Mouse (Mus musculus): ENCODE data around the gene Igsf8. TPM values are rescaled to one million over a fixed set of nuclear protein-coding genes. Genes with fewer than 3 reads are reported as not detected.

Gene Igsf8
- polyA plus RNA-seq (2015; fragmentation: Illumina TruSeq; extraction: RNeasy Lipid Tissue Mini Kit (QIAGEN cat#74804); ENCODE audit: low read depth, low replicate concordance), result 168 TPM

DNA sequence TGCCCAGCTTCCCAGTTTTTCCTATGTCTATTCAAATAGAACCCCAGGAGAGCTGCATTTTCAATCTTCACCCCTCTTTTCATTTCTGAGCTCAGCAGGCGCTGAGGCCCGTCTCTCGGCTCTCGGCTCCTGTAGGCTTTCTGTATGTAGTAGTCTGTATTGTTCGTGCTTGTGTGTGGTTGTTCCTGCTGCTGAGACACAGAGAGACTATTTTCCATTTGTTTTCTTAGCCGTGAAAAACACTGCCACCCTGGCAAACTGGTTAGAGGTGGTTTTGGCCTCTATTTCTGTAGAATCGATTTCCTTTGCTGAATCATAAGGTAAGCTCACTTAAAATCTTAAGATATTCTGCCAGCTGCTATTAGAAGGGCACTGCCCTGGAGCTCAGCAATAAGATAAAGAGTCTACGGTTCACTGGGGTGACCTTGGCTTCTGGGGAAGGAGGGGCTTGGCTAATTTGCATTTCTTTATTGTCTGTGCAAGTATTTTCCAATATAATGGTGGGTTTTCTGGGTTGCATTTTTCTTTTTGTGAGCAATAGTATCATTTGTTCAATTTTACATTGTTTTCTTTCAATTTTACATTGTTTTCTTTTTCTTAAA, at the start of gene Igsf8:
TSS of gene Igsf8 (plus strand) at position 165 of the 602 bp plus-strand sequence.

DNA sequence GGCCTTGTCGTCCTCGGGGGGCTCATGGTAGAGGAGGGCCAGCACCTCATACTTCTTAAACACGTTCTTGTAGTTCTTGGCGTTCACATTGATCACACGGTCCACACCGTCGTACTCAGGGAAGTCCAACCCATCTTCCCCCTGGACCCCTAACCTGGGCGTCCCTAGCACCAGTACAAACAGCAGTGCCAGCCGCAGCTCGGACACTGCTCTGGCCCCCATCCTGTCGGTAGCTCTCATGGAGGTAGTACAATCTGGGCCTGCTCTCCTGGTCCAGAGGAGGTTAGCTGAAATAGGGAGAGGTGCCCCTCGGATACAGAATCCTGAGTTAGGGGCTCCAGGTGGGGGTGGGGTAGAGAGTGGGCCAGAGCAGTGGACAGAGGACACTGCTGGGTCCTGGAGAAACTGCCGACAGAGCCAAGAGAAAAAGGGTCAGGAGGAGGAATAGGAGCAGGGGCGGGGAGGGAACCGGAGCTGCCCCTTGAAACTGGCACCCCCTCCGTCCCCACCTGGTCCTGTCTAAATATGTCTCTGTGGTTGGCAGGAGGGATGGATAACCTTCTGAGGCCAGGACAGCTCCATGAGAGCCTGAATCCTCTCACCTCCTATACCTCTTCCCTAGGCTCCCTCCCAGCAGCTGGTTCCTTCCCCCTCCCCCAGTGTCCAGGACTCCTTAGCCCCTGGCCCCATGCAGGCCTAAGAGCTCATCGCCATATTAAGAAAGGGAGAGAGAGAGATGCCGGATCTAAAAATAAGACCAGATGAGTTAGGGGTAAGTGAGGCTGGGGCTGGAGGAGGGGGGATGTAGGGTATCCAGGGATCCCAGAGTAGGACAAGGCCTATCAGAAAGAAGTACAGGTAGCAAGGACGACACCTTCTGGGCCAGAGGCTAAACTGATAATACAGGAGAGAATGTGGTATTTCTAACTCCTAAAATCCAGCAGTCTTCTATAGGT, 41.7 kb upstream of the Igsf8 start, which contains the start of gene Casq1:
TSS of gene Casq1 (minus strand) at position 418 of the 956 bp plus-strand sequence.

DNA sequence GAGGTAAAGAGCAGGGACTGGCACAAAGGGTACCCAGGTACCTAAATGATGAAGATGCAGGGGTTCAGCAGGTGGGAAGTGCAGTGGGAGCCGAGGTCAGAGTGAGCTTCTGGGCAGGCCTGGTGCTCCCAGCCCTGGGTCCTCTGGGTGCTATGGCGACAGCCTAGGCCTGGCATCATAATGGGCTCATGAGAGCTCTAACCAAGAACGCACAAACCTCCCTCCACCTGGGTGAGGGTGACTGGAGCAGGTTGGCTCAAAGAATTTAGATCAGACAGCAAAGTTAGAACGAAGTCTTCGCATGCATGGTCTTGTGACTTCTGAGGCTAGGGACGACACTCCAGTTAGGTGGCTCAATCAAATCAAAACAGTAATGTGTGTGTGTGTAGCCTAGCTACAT, 3.1 kb upstream of the Igsf8 start, which contains the start of gene Atp1a4:
TSS of gene Atp1a4 (minus strand) at position 101 of the 400 bp plus-strand sequence.

DNA sequence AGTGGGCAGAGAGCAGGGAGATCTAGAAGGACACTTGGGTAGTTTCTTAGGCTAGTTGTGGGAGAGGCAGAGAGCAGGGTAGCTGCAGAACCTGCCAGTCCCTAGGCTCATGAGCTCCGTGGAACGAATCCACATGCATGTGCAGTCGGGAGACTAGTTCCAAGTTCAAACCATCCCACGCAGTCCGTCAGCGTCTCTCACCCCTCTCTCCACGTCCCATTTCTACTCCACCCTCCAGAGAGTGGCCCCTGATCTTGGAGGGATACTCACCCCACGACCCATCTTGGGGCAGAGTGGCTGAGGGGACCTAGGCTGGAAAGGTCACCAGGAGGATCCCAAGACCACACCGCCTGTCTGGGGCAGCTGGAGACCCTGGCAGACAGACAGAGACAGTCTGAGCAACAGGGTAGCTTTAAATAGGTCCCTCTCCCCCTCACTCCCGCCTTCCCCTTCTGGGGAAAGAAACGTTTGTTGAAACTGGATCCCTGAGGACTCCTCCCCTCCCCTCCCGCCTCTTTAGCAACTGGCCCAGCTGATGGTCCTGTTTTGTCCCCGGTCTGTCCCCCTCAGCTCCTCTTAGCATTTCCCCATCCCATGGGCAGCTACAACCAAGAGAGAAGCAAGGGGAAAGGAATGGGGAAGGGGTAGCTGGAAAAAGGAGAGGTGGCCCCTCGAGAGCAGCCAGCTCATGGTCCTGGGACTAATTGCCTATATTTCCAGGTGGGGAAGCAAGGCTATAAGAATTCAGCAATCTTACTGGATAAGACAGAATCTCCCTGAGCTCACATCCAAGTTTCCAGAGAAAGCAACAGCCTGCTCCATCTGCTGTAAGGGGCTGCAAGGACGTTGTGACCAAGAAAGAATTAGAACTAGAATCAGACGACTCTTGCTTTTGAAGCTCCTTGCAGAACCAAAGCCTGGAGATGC, 36.4 kb downstream of the Igsf8 start, which contains the start of gene Atp1a2:
TSS of gene Atp1a2 (minus strand) at position 454 of the 927 bp plus-strand sequence.

DNA sequence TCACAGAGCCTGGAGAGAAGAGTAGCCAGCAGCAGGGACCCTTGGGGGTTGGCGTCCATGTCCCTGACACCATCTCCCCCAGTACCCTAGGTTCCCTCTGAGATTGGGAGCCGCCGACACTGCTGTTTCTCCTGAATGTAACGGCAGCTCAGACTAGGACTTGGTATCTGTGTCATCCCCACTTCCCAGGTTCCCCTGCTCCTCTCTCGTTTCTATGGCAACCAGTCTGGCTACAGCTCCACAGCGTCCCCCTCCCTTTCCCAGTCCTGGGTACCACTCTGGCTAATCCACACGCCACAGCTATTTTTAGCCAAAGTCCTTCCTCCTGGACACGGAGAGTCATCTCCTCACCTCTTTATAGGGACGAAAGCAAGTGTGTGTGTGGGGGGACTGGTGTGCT, 67.7 kb downstream of the Igsf8 start, which contains the start of gene Kcnj9:
TSS of gene Kcnj9 (minus strand) at position 188 of the 400 bp plus-strand sequence.

DNA sequence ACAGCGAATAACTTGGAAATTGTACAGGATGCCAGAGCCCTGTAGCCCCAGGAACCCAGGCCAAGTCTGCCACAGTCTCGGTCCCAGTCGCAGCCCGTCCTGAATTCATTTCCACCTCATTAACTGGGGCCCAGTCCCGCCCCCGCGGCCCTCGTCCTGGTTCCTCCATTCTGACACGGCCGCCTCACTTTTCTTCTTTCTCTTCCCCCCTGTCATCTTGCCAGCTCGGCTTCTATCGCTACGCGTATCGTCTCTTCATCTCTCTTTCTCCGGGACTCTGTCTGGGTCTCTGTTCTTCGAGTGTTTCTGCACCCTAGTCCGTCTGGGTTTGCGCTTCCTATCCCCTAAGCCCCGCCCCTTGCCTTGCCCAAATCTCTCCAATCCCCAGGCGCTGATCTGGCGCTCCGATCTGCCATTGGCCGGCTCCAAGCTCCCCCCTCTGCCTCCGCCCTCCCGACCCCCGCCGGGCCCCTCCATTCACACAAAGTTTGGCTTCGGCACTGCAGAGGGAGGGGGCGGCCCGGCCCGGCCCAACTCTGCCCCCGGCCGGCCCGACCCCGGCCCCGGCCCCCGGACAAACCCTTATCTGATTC, 79.4 kb downstream of the Igsf8 start, which contains the start of gene Kcnj10:
TSS of gene Kcnj10 (plus strand) at position 482 of the 593 bp plus-strand sequence.

Other genes with a start within 250 kb of the Igsf8 start
- gene Vangl2, start 233.2 kb upstream of the Igsf8 start, polyA plus RNA-seq (2015; fragmentation: Illumina TruSeq; extraction: RNeasy Lipid Tissue Mini Kit (QIAGEN cat#74804); ENCODE audit: low read depth, low replicate concordance), result 6.4 TPM
- gene Nhlh1, start 204.1 kb upstream of the Igsf8 start, polyA plus RNA-seq (2015; fragmentation: Illumina TruSeq; extraction: RNeasy Lipid Tissue Mini Kit (QIAGEN cat#74804); ENCODE audit: low read depth, low replicate concordance), result 0.42 TPM
- 128 TPM for gene Copa, start 179.1 kb upstream of the Igsf8 start, polyA plus RNA-seq (2015; fragmentation: Illumina TruSeq; extraction: RNeasy Lipid Tissue Mini Kit (QIAGEN cat#74804); ENCODE audit: low read depth, low replicate concordance)
- 56.8 TPM for gene Ncstn, start 178.8 kb upstream of the Igsf8 start, polyA plus RNA-seq (2015; fragmentation: Illumina TruSeq; extraction: RNeasy Lipid Tissue Mini Kit (QIAGEN cat#74804); ENCODE audit: low read depth, low replicate concordance)
- 102 TPM for gene Pex19, start 134.9 kb upstream of the Igsf8 start, polyA plus RNA-seq (2015; fragmentation: Illumina TruSeq; extraction: RNeasy Lipid Tissue Mini Kit (QIAGEN cat#74804); ENCODE audit: low read depth, low replicate concordance)
- gene Dcaf8, start 113.6 kb upstream of the Igsf8 start, polyA plus RNA-seq (2015; fragmentation: Illumina TruSeq; extraction: RNeasy Lipid Tissue Mini Kit (QIAGEN cat#74804); ENCODE audit: low read depth, low replicate concordance), result 114 TPM
- gene Pea15a, start 54.8 kb upstream of the Igsf8 start, polyA plus RNA-seq (2015; fragmentation: Illumina TruSeq; extraction: RNeasy Lipid Tissue Mini Kit (QIAGEN cat#74804); ENCODE audit: low read depth, low replicate concordance), result 541 TPM
- 2.0 TPM for gene Casq1, start 41.8 kb upstream of the Igsf8 start, polyA plus RNA-seq (2015; fragmentation: Illumina TruSeq; extraction: RNeasy Lipid Tissue Mini Kit (QIAGEN cat#74804); ENCODE audit: low read depth, low replicate concordance)
- not detected for gene Atp1a4, start 3.2 kb upstream of the Igsf8 start, polyA plus RNA-seq (2015; fragmentation: Illumina TruSeq; extraction: RNeasy Lipid Tissue Mini Kit (QIAGEN cat#74804); ENCODE audit: low read depth, low replicate concordance)
- 494 TPM for gene Atp1a2, start 36.4 kb downstream of the Igsf8 start, polyA plus RNA-seq (2015; fragmentation: Illumina TruSeq; extraction: RNeasy Lipid Tissue Mini Kit (QIAGEN cat#74804); ENCODE audit: low read depth, low replicate concordance)
- 91.1 TPM for gene Kcnj9, start 67.7 kb downstream of the Igsf8 start, polyA plus RNA-seq (2015; fragmentation: Illumina TruSeq; extraction: RNeasy Lipid Tissue Mini Kit (QIAGEN cat#74804); ENCODE audit: low read depth, low replicate concordance)
- 128 TPM for gene Kcnj10, start 79.6 kb downstream of the Igsf8 start, polyA plus RNA-seq (2015; fragmentation: Illumina TruSeq; extraction: RNeasy Lipid Tissue Mini Kit (QIAGEN cat#74804); ENCODE audit: low read depth, low replicate concordance)
- gene Pigm, start 114.9 kb downstream of the Igsf8 start, polyA plus RNA-seq (2015; fragmentation: Illumina TruSeq; extraction: RNeasy Lipid Tissue Mini Kit (QIAGEN cat#74804); ENCODE audit: low read depth, low replicate concordance), result 5.5 TPM
- 1.1 TPM for gene Slamf9, start 213.7 kb downstream of the Igsf8 start, polyA plus RNA-seq (2015; fragmentation: Illumina TruSeq; extraction: RNeasy Lipid Tissue Mini Kit (QIAGEN cat#74804); ENCODE audit: low read depth, low replicate concordance)
- 5.9 TPM for gene Igsf9, start 220.1 kb downstream of the Igsf8 start, polyA plus RNA-seq (2015; fragmentation: Illumina TruSeq; extraction: RNeasy Lipid Tissue Mini Kit (QIAGEN cat#74804); ENCODE audit: low read depth, low replicate concordance)
- 15.7 TPM for gene Tagln2, start 238.4 kb downstream of the Igsf8 start, polyA plus RNA-seq (2015; fragmentation: Illumina TruSeq; extraction: RNeasy Lipid Tissue Mini Kit (QIAGEN cat#74804); ENCODE audit: low read depth, low replicate concordance)

Measured in brain, adult 10 weeks (tissue).